Mouse (Mus musculus) adipocyte (in vitro differentiated cells): ENCODE results near the gene Arl6.
A peak's percentile ranks its signal among the peaks of the same experiment; 100 is the strongest.

Experiments used
- DNase-seq: peaks from one replicate; pipeline ENCODE4 v3.0.0-alpha.2; 2016; ENCODE audit warnings: low spot score

Gene Arl6

DNA sequence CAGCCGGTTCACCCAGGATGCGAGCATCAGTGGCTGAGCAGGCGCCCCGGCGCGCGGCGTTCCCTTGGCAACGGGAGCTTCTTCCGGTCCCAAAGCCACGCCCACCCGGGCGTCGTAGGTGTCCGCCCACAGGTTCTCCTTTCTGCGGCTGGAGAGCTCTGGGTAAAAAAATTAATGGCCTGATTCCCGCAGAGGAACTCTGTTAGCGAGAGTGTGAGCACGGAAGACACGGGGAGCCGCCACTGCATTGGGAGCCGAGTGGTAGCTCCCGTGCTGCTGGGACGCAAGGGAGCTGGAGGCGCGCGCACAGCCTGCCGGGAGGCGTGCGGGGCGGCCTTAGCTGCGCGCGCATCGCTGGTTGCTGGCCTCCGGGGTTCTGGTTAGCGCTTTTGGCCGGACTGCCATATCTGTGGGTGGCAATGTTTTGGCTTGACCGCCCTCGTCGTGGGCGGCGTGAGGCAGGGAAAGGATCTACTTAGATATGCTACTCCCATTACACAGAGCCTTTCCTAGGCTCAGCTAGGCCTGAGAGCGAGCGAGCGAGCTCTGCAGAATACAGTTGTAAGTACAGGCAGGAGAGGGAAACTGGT lies at the start of gene Arl6:
Gene Arl6 (minus strand): TSS at position 290 of the 590 bp plus-strand sequence.
- peak; percentile 97 for DNase-seq

DNA sequence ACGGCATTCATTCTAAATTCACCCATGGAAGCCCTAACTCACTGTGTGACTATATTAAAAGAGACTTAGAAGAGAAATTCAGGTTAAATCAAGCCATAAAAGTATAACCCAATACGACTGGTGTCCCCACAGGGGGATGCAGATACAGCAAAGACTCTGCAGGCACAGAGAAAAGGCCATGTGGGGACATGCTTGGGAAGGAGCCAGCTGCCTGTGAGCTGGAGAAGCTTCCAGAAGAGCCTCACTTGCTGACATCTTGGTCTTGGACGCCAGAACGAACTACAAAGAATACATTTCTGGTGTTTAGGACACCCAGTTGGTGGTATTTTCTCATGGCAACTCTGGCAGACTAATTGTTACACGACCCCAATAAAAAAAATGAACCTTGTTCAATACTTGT lies 45.9 kb upstream of the Arl6 start:
- no peak for DNase-seq

DNA sequence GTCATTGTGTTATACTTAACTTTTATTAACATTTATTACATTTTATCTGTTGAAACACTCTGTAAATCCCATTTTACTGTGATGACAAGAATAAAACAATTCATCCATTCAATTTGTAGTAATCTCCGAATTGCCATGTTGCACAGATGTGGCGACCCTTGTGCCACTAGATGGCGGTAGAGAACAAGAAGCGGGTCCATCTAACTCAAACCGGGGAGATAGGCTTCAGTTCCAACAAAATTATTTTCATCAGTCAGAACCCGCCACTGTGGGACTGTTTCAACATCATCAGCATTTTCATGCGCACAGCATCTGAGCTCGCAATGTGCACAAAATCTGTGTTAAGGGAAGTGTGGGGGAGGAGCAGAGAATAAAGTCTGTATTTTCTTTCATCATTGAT lies 44.2 kb upstream of the Arl6 start:
- peak; percentile 89 for DNase-seq

DNA sequence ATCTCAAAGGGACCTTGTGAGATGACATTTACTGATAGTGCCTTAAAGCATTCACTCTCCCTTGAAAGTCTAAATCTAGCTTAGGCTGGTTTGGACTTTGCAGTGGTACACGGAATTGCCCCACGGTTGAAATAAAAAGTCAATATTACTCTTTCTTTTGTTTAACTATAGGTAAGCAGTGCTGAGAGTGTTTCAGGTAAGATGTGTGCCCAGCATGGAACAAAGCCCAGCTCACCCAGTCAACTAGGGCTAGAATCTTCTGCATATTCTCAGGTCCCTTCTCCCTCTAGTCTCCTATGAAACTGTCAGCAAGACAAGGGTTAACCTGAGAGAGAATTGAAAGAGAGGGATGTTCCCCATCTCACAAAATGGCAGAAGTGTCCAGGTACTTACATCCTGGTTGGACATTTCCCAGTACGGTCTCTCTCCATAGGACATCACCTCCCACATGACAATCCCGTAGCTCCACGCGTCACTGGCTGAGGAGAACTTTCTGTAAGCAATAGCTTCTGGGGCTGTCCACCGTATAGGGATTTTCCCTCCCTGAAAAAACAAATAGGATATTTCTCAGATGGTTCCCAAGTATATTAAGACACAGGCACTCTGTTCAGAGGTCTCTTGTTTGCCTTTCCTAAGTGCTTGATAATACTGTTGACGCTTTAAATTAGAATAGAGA lies 43.2 kb upstream of the Arl6 start:
- DNase-seq: no peak

GRCm38 (mm10) chr16:59666938-59667337 lies 27.7 kb upstream of the Arl6 start:
- DNase-seq: no peak

GRCm38 (mm10) chr16:59643766-59644165 lies 4.6 kb upstream of the Arl6 start:
- no peak for DNase-seq

DNA sequence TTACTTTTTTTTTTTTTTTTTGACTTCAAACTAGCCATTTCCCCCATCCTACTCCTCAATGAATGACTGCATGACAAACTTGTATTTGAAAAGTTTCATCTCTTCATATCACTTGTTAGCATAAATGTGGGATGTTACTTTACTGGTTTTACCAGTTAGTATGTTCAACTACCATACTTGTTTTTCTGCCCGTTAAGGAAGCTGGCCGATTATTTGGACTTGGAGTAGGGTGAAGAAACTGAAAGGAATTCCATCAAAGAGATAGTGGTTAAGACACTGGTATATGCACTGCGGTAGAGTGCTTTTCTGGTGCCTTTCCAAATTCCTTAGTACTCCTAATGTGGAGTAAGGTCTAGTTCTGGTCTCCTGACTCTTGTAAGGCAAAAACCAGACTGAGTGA lies 794 bp upstream of the Arl6 start:
- peak; percentile 59 for DNase-seq

DNA sequence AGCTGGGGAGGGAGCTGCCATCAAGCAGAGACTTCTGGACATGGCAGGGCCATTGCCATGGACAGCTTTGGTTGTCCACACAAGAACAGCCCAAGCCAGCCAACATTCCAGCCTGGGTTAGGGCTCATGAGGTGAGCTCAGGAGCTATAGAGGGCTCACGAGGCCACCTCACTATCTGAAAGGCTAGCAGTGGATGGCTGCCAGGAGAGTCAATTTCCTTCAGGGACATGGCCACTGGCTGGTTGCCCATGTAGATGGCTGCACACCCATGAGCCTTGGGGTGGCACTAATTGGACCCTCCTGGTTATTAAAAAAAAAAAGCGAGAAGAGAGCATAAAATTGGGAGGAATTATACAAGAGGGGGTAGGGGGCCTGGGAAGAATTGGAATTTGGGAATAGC lies 4.6 kb downstream of the Arl6 start:
- no peak for DNase-seq

DNA sequence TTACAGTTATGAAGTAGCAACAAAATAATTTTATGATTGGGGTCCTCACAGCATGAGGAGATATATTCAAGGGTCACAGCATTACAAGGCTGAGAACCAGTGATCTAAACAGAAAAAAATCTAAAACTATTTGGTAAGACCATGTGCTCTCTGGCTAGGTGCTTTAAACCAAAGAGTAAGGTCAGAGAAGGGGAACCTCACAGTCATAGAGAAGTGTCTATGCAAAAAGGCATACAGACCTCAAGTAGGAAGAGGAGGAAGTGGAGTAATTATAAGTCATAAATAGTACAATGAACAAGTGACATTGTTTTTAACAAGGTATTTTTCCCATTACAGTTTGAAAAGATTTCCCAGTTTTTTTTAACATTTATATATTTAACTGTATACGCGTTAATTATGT lies 17.6 kb downstream of the Arl6 start:
- DNase-seq: no peak

DNA sequence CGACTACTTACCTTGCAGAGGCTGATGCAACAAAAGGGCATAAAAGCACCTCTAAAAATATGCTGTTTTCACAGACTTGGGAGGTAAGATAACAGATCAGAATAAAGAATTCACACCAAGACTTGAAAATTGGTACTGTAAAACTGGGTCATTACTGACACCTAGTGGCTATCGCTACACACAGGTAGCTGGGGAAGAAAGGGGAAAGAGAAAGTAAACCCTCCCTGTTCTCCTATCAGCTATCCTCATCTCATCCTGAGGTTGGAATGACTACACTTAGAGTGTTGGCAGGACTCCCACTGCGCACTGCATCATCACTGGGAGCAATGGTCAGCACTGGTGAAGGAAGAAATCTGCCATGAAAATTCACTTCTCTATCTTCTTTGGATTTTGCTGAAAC lies 22.0 kb downstream of the Arl6 start:
- peak; percentile 81 for DNase-seq

DNA sequence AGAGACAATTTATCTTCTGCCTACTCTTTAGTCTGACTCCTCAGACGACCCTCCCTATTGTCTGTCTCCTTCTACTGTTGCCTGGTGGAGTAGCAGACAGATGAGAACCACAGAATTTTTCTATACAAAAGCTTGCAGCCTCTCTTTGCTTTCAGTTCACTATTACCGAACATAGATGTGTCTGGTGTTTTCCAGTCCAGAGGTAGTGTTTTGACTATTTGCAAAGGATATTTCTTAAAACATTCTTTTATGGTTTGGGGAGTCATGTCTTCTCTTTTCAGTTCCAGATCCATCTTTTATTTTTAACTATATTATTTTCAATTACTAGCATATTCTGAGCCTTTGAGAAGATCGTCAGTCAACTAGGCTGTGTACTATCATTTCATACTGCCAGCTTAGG lies 23.5 kb downstream of the Arl6 start:
- no peak for DNase-seq

GRCm38 (mm10) chr16:59610750-59611149 lies 28.4 kb downstream of the Arl6 start:
- no peak for DNase-seq

- DNase-seq: no peak
Observed at GRCm38 (mm10) chr16:59604078-59604781, 35.0 kb downstream of the Arl6 start.

DNA sequence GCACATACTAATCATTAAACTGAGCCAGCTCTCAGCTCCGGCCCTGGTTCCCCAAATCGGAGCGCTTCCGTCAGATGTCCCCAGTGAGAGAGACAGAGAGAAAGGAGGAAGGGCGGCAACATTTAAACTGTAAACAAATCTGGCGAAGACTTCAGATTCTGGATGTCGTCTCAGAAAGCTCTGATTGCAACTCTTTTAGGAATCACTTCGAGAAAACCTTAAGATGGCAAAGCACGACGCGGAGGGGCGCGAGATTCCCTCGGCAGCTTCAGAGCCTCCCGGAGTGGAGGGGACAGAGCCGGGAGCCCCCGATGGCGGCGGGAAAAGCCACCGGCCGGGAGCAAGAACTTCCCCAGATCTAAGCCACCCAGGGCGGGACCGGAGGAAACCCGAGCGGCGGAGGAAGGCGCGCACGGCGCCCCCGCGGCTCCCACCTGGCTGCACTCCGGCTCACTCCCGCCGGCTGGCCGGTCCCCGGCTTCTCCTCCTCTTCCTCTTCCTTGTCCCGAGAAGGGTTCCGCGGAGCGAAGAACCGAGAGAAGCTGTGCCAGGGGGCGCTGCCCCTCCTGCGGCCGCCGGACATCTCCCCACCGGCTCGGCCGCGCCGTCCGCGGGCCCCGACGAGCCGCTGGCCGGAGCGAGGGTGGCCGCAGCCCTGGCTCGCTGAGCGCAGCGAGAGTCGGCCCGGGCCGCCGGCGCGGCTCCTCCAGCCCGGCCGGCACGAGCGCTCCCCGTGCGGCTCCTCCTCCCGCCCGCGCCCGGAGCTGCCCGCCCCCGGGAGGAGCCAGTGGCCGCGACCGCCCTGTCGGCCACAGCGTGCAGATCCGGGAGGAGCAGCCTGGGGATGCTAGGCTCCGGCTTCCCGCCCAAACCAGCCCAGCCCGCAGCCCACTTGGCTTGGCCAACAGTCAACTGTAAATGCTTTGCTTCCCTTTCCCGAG lies 38.6 kb downstream of the Arl6 start, which contains the start of gene Crybg3:
Gene Crybg3 (minus strand): TSS at position 669 of the 941 bp plus-strand sequence.
- DNase-seq: peak; percentile 70

DNA sequence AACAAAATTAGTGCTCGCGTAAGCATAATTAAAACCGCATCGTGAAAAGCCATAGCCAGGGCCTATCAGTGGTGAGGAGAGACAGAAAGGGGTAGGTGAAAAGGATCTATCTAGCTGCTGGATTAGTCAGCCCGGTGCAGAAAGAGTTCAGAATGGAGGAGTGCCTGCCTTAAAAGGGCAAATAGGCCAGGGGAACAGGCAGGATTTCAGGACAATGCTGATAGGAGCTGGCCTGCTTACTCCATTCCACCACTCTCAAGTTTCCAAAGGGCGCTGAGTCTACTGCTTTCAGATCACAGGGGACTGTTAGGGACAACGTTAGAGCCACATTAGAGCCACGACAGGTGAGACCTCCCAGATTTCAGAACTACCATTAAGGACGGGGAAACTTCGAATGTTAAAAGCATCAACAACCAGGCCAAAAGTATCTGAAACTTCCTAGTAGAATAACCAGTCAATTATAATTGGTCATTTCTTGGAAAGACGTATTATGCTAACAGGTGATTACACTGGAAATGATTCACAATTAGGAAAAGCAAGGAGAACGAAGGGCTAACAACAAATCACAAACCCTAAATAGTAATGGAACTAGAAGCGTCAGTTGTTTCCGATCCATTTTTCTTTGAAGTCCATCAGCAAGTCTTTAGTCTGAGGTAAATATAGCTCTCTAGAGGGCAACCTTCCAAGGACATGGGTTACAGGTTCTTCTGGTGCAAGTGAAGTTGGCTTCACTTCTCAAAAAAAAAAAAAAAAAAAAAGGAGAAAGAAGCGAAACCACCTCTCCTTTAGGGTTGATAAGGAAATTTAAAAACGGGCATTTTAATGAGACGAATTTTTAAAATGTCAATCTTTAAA lies 39.6 kb downstream of the Arl6 start:
- peak; percentile 31 for DNase-seq

DNA sequence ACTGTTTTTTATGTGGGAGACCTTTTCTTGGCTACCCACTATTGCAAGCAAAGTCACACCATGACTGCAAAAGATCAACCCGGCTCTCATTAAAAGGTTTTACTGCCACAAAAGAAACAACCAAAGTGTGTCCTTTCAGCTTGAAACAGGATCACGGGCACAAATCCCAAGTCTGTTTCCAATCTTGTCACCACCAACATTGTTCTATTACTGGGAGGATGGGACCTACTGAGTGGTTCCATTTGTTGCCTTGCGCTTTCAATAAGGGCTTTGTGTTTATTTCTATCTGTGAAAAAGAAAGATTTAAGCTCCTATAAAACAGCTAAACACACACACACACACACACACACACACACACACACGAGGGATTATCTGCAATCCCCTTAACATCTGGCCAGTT lies 40.2 kb downstream of the Arl6 start:
- DNase-seq: no peak

DNA sequence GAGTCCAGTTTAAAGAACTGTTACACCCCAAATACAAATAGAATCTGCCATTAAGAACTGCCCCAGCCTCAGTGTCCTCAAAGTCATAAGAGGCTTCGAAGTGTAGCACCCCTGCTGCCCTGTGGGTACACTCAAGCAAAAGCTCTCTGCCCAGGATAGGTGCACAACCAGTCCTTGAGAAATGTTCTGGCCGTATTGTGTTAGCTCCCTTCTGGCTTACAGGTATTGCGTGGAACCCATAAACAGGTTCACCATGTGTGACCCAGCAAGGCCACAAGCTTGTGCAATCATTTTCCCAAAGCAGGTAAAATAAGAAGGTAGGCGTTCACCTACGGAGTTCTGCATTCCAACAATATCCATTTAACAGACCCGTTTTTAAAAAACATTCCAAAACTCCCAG lies 41.9 kb downstream of the Arl6 start:
- DNase-seq: no peak

GRCm38 (mm10) chr16:59594714-59595113 lies 44.5 kb downstream of the Arl6 start:
- peak; percentile 91 for DNase-seq

GRCm38 (mm10) chr16:59590790-59591189 lies 48.4 kb downstream of the Arl6 start:
- no peak for DNase-seq

GRCm38 (mm10) chr16:59588351-59589025 lies 50.7 kb downstream of the Arl6 start:
- DNase-seq: no peak

GRCm38 (mm10) chr16:59587816-59588215 lies 51.4 kb downstream of the Arl6 start:
- no peak for DNase-seq
